ENCODE assay signal across 8 mouse cellular contexts in genomic region chr15:99474576-99474926, GRCm38 (mm10). TPM values are rescaled to one million over a fixed set of nuclear protein-coding genes. Genes with fewer than 3 reads are reported as not detected.
DNase-seq lines count a peak whose midpoint lies in the region; ATAC-seq and TF ChIP-seq lines count a peak whose summit lies in the region.

Gene Bcdin3d (minus strand): TSS chr15:99474730.

- peak; percentile 15; the same call in 1 of the 2 replicates for TF ChIP-seq CTCF in heart, postnatal 0 days (IDR thresholded peaks at IDR 0.05; ENCODE audit: low read depth)

- peak within 1 kb of the TSS; percentile 85 for H3K27ac ChIP-seq in forebrain, embryonic 11.5 days (ENCODE audit: low read depth, low read length)
- H3K27ac ChIP-seq in heart, postnatal 0 days (ENCODE audit: low read depth): peak within 1 kb of the TSS; percentile 88
- peak within 1 kb of the TSS; percentile 81 for H3K27ac ChIP-seq in liver, embryonic 16.5 days (ENCODE audit: low read length)
- peak within 1 kb of the TSS; percentile 88 for H3K27ac ChIP-seq in neural tube, embryonic 13.5 days (replicated peaks)

- peaks cover 3% of the 10 kb centered on the region; the same call in 1 of the 2 replicates for H3K36me3 ChIP-seq in forebrain, embryonic 11.5 days (ENCODE audit: control insufficient read depth, insufficient read depth, low read length)
- no peaks in the 10 kb centered on the region for H3K36me3 ChIP-seq in heart, postnatal 0 days (replicated peaks; ENCODE audit: control insufficient read depth, insufficient read depth, low read length)
- no peaks in the 10 kb centered on the region for H3K36me3 ChIP-seq in liver, embryonic 16.5 days (ENCODE audit: control insufficient read depth, insufficient read depth)
- peaks cover 11% of the 10 kb centered on the region; the same call in 1 of the 2 replicates for H3K36me3 ChIP-seq in neural tube, embryonic 13.5 days

- H3K4me1 ChIP-seq in forebrain, embryonic 11.5 days (replicated peaks; ENCODE audit: control insufficient read depth, insufficient read depth, low read length): peaks cover 2% of the 10 kb centered on the region; the same call in 1 of the 2 replicates
- peaks cover 10% of the 10 kb centered on the region for H3K4me1 ChIP-seq in heart, postnatal 0 days (ENCODE audit: control insufficient read depth, insufficient read depth)
- H3K4me1 ChIP-seq in liver, embryonic 16.5 days (ENCODE audit: control insufficient read depth, low read depth, low read length): peaks cover 10% of the 10 kb centered on the region
- H3K4me1 ChIP-seq in neural tube, embryonic 13.5 days (replicated peaks): peaks cover 28% of the 10 kb centered on the region

- TF ChIP-seq EP300 in heart, postnatal 0 days (IDR thresholded peaks at IDR 0.05; ENCODE audit: low read depth): no peak; the same call in 1 of the 2 replicates

- peak within 1 kb of the TSS; percentile 79 for H3K4me3 ChIP-seq in forebrain, embryonic 11.5 days (ENCODE audit: low read depth, low read length)
- peak within 1 kb of the TSS; percentile 82 for H3K4me3 ChIP-seq in heart, postnatal 0 days (ENCODE audit: low read depth, low read length)
- H3K4me3 ChIP-seq in liver, embryonic 16.5 days (ENCODE audit: low read depth, low read length): peak within 1 kb of the TSS; percentile 83
- peak within 1 kb of the TSS; percentile 64 for H3K4me3 ChIP-seq in neural tube, embryonic 13.5 days

- peak; percentile 75 to 82 for DNase-seq in CD8-positive naive resting alpha-beta T cell, adult 2 months (ENCODE audit: low read depth in 2 of 2, low spot score in 2 of 2)
- peak; percentile 74 for DNase-seq in c-Kit-positive CD71-negative TER-119-negative erythroid progenitor cells, embryonic 14.5 days (ENCODE audit: low read depth)
- DNase-seq in forebrain, embryonic 11.5 days (ENCODE audit: low spot score): peak; percentile 95
- DNase-seq in heart, postnatal 0 days (ENCODE audit: low spot score): peak; percentile 87
- peak; percentile 86 to 92 for DNase-seq in kidney, postnatal 36 days
- peak; percentile 93 for DNase-seq in testis, postnatal 10 days (ENCODE audit: low spot score)

- WGBS in forebrain, embryonic 11.5 days: 1% methylated on average over 26 of the region's 26 CpGs
- WGBS in heart, postnatal 0 days: under 1% methylated on average over 26 of the region's 26 CpGs
- WGBS in liver, embryonic 16.5 days (ENCODE audit: insufficient replicate concordance): under 1% methylated on average over 26 of the region's 26 CpGs
- WGBS in neural tube, embryonic 13.5 days: under 1% methylated on average over 26 of the region's 26 CpGs

- H3K4me2 ChIP-seq in forebrain, embryonic 11.5 days (ENCODE audit: low read depth, low read length, severe bottlenecking): peak within 1 kb of the TSS; percentile 61
- H3K4me2 ChIP-seq in heart, postnatal 0 days (ENCODE audit: low read depth, low read length): peak within 1 kb of the TSS; percentile 84
- peak within 1 kb of the TSS; percentile 83 for H3K4me2 ChIP-seq in liver, embryonic 16.5 days (ENCODE audit: low read depth, low read length)
- H3K4me2 ChIP-seq in neural tube, embryonic 13.5 days: peak within 1 kb of the TSS; percentile 68

- no peaks in the 10 kb centered on the region for H3K27me3 ChIP-seq in forebrain, embryonic 11.5 days (ENCODE audit: control insufficient read depth, insufficient read depth, low read length)
- no peaks in the 10 kb centered on the region for H3K27me3 ChIP-seq in heart, postnatal 0 days (ENCODE audit: control insufficient read depth, insufficient read depth, low read length)
- no peaks in the 10 kb centered on the region for H3K27me3 ChIP-seq in liver, embryonic 16.5 days (ENCODE audit: control insufficient read depth, insufficient read depth, low read depth, low read length)
- H3K27me3 ChIP-seq in neural tube, embryonic 13.5 days: no peaks in the 10 kb centered on the region; the same call in 1 of the 2 replicates

- peak within 1 kb of the TSS; percentile 80 for H3K9ac ChIP-seq in forebrain, embryonic 11.5 days (ENCODE audit: low read length)
- peak within 1 kb of the TSS; percentile 67 for H3K9ac ChIP-seq in heart, postnatal 0 days (replicated peaks; ENCODE audit: low read depth, low read length)
- H3K9ac ChIP-seq in liver, embryonic 16.5 days (ENCODE audit: low read depth, low read length): peak within 1 kb of the TSS; percentile 82
- H3K9ac ChIP-seq in neural tube, embryonic 13.5 days: peak within 1 kb of the TSS; percentile 84

- no peaks in the 10 kb centered on the region for H3K9me3 ChIP-seq in forebrain, embryonic 11.5 days (ENCODE audit: control insufficient read depth, low read length)
- H3K9me3 ChIP-seq in heart, postnatal 0 days (replicated peaks; ENCODE audit: control insufficient read depth, low read length): no peaks in the 10 kb centered on the region
- no peaks in the 10 kb centered on the region for H3K9me3 ChIP-seq in liver, embryonic 16.5 days (replicated peaks; ENCODE audit: control insufficient read depth, low read length)
- H3K9me3 ChIP-seq in neural tube, embryonic 13.5 days: no peaks in the 10 kb centered on the region

- ATAC-seq in forebrain, embryonic 11.5 days (replicated peaks; ENCODE audit: low FRiP score): peak; percentile 88
- ATAC-seq in heart, postnatal 0 days (ENCODE audit: insufficient read depth, low read depth): peak; percentile 82
- ATAC-seq in liver, embryonic 16.5 days (ENCODE audit: low read depth): peak; percentile 82
- ATAC-seq in neural tube, embryonic 13.5 days (ENCODE audit: low read depth): peak; percentile 92

RNA-seq across cellular contexts. Expression of gene Bcdin3d, which starts in this region (rescaled TPM):
- 20.0 and 21.5 TPM in 2 replicates for polyA plus RNA-seq in forebrain, embryonic 11.5 days (2014; fragmentation: Nextera tagmentation; extraction: Ambion mirVana)
- 3.5 and 11.0 TPM in 2 replicates for total RNA-seq in heart, postnatal 0 days (2014; rRNA removed; ENCODE audit: low replicate concordance)
- 12.5 and 13.1 TPM in 2 replicates for polyA plus RNA-seq in heart, postnatal 0 days (2015; fragmentation: Nextera tagmentation; extraction: Ambion mirVana)
- polyA plus RNA-seq in liver, embryonic 16.5 days (2015; fragmentation: Nextera tagmentation; extraction: Ambion mirVana): 4.7 and 5.0 TPM in 2 replicates
- 19.6 and 21.4 TPM in 2 replicates for polyA plus RNA-seq in neural tube, embryonic 13.5 days (2015; fragmentation: Nextera tagmentation; extraction: Ambion mirVana)

Comparison
In these comparisons a context has a peak if more than half of its experiments do, and no peak if none do; other contexts are left out.
1. Peak in every context shown above with its lines: DNase-seq, ATAC-seq, H3K4me3 ChIP-seq and H3K27ac ChIP-seq.